Mouse (Mus musculus) yolk sac, embryonic 10.5 days (tissue): Measurements from ENCODE around the gene Vsnl1.

Source experiments
- DNase-seq: peaks from one replicate; pipeline ENCODE4 v3.0.0-alpha.2; 2017; ENCODE audit warnings: low spot score

Gene Vsnl1

DNA sequence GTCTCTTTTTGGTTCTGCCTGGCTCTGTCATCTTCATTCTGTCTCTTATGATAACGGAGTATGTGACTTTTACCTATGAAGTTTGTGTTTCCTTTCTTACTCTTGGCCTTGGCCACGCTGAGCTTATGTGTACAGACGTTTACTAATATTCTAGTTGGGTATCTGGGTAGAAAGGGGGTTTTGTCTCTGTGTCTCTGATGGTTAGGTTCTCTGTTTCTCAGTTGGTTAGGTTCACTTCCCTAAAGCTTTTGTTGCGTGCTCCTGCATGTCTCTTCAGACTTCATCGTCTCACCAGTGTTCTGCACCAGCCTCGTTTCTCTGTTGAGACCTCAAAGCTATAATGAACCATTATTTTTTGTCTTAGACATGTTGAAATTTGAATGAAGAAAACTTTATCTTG is 159.2 kb downstream of the Vsnl1 start:
- no peak for DNase-seq

DNA sequence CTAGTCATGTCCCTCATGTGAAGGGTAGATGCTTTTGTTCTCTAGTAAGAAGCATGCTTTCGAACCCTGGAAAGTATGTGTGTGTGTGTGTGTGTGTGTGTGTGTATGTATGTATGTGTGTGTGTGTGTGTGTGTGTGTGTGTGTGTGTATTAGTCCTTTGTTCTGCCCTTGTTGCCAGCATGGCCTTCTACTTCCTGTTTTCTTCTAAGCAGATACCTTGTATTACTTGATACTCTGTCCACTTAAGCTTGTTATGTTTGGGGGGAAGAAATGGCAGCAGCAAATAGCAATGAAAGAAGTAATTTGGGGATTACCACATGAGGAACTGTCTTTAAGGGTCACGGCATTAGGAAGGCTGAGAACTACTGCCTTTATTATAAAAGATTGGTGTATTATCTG is 159.8 kb downstream of the Vsnl1 start:
- DNase-seq: no peak
